ENCODE assay signal across 8 mouse cellular contexts in the genomic region with DNA sequence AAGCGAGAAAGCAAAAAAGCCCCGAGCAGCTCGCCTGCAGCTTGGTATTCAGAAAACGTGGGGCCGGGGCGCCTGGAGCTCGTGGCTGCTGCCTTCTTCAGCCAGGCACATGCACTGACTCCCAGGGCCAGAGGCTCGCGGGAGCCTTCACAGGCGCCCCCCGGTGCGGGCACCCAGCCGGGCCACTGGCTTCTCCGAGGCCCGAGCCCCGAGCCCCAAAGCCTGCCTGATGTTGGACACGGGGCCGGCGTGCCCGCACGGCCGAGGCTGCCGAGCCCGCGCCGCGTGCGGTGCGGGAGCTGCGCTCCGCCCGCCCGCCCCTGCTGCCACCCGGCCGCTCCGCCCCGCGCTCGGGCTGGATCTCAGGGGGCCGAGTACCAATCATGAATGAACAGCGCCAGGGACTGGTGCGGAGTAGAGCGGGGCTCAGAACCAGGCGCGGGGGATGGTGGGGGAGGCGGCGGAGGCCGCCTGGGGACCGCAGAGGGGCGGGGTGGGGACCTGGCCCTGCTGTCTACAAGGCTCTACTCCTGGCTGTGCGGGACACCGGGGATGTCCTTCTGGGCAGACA.
DNase-seq lines count a peak whose midpoint lies in the region; ATAC-seq and TF ChIP-seq lines count a peak whose summit lies in the region.

No protein-coding gene starts in this region.

- DNase-seq in heart, adult 18-20 months, result no peak
- DNase-seq in brain, adult 2 months (ENCODE audit: low read depth, low spot score), result peak; percentile 44
- DNase-seq in midbrain, postnatal 0 days (ENCODE audit: low spot score), result peak; percentile 57
- DNase-seq in frontal cortex, postnatal 25 days (ENCODE audit: low spot score in 2 of 2), result no peak
- DNase-seq in gastrocnemius, adult 2 months, result no peak
- DNase-seq in layer of hippocampus, adult 9-10 months (ENCODE audit: low spot score), result no peak

- no peak for ATAC-seq in heart, embryonic 16.5 days (replicated peaks; ENCODE audit: extremely low read depth, insufficient read depth, low FRiP score)
- peak; percentile 89 for ATAC-seq in hindbrain, embryonic 12.5 days (ENCODE audit: low FRiP score)
- ATAC-seq in midbrain, postnatal 0 days (ENCODE audit: low FRiP score), result peak; percentile 80

- no peak for TF ChIP-seq CTCF in midbrain, postnatal 0 days (IDR thresholded peaks at IDR 0.05)
- no peak for TF ChIP-seq CTCF in gastrocnemius, adult 2 months (IDR thresholded peaks at IDR 0.05)

- no peaks in the 10 kb centered on the region for H3K36me3 ChIP-seq in heart, embryonic 16.5 days (ENCODE audit: control insufficient read depth, insufficient read depth)
- H3K36me3 ChIP-seq in hindbrain, embryonic 12.5 days, result no peaks in the 10 kb centered on the region
- H3K36me3 ChIP-seq in midbrain, postnatal 0 days (ENCODE audit: insufficient read depth, low read length), result no peaks in the 10 kb centered on the region

- H3K27me3 ChIP-seq in heart, embryonic 16.5 days (ENCODE audit: control insufficient read depth, insufficient read depth, low read length), result peaks cover 66% of the 10 kb centered on the region
- peaks cover 26% of the 10 kb centered on the region for H3K27me3 ChIP-seq in hindbrain, embryonic 12.5 days
- H3K27me3 ChIP-seq in midbrain, postnatal 0 days (ENCODE audit: insufficient read depth, low read length), result no peaks in the 10 kb centered on the region

- intact Hi-C loops in gastrocnemius, adult 2 months (cut with DNase I), result no loop called here

- peak overlapping the region; percentile 74 for H3K4me2 ChIP-seq in heart, embryonic 16.5 days (ENCODE audit: low read depth, low read length)
- peak overlapping the region; percentile 91 for H3K4me2 ChIP-seq in hindbrain, embryonic 12.5 days (replicated peaks)
- H3K4me2 ChIP-seq in midbrain, postnatal 0 days (ENCODE audit: low read depth, low read length, poor library complexity, severe bottlenecking), result peak overlapping the region; percentile 67

- under 1% methylated on average over 48 of the region's 52 CpGs for WGBS in heart, embryonic 16.5 days
- under 1% methylated on average over 50 of the region's 52 CpGs for WGBS in hindbrain, embryonic 12.5 days
- under 1% methylated on average over 43 of the region's 52 CpGs for WGBS in midbrain, postnatal 0 days

- no peaks in the 10 kb centered on the region for H3K9me3 ChIP-seq in heart, embryonic 16.5 days (replicated peaks; ENCODE audit: control insufficient read depth, low read length)
- H3K9me3 ChIP-seq in hindbrain, embryonic 12.5 days (replicated peaks), result no peaks in the 10 kb centered on the region
- no peaks in the 10 kb centered on the region for H3K9me3 ChIP-seq in midbrain, postnatal 0 days (ENCODE audit: low read length)

- H3K4me3 ChIP-seq in heart, embryonic 16.5 days (ENCODE audit: low read length), result peak overlapping the region; percentile 50
- peak overlapping the region; percentile 45 for H3K4me3 ChIP-seq in hindbrain, embryonic 12.5 days
- peak overlapping the region; percentile 45 for H3K4me3 ChIP-seq in midbrain, postnatal 0 days (ENCODE audit: low read depth, low read length)
- no peak overlapping the region for H3K4me3 ChIP-seq in gastrocnemius, adult 2 months

- 0 out of 2 replicates have a peak, but pooled peaks cover 5% of the 10 kb centered on the region for H3K4me1 ChIP-seq in heart, embryonic 16.5 days (ENCODE audit: control insufficient read depth, insufficient read depth, low read length)
- peaks cover 15% of the 10 kb centered on the region for H3K4me1 ChIP-seq in hindbrain, embryonic 12.5 days
- H3K4me1 ChIP-seq in midbrain, postnatal 0 days (ENCODE audit: insufficient read depth, low read length), result 0 out of 2 replicates have a peak, but pooled peaks cover 8% of the 10 kb centered on the region

- H3K9ac ChIP-seq in heart, embryonic 16.5 days (ENCODE audit: low read length), result peak overlapping the region; percentile 29; the same call in 1 of the 2 replicates
- H3K9ac ChIP-seq in hindbrain, embryonic 12.5 days, result peak overlapping the region; percentile 74
- peak overlapping the region; percentile 60 for H3K9ac ChIP-seq in midbrain, postnatal 0 days (replicated peaks; ENCODE audit: low read length, poor library complexity, severe bottlenecking)

- no peak overlapping the region for H3K27ac ChIP-seq in heart, embryonic 16.5 days (ENCODE audit: low read length)
- peak overlapping the region; percentile 64 for H3K27ac ChIP-seq in hindbrain, embryonic 12.5 days
- peak overlapping the region; percentile 72 for H3K27ac ChIP-seq in midbrain, postnatal 0 days (ENCODE audit: low read depth, low read length)
- H3K27ac ChIP-seq in gastrocnemius, adult 2 months, result no peak overlapping the region

Comparison
In these comparisons a context has a peak if more than half of its experiments do, and no peak if none do; other contexts are left out.
1. H3K27ac ChIP-seq: peak in hindbrain, embryonic 12.5 days (single experiment) and midbrain, postnatal 0 days (single experiment); none in heart, embryonic 16.5 days (single experiment) and gastrocnemius, adult 2 months (single experiment).
2. DNase-seq: peak in brain, adult 2 months (single experiment) and midbrain, postnatal 0 days (single experiment); none in heart, adult 18-20 months (0 of 2), frontal cortex, postnatal 25 days (0 of 2), gastrocnemius, adult 2 months (single experiment) and layer of hippocampus, adult 9-10 months (single experiment).
3. Peak in every context shown above with its lines, with median percentiles within 50 percentile points of each other: H3K4me2 ChIP-seq and H3K9ac ChIP-seq.